Mouse (Mus musculus): ENCODE results near the gene Abcb1a. TPM values are rescaled to one million over a fixed set of nuclear protein-coding genes. Genes with fewer than 3 reads are reported as not detected.
"Not testable (repeated sequence)": the region's sequence is repeated elsewhere in the genome, so short reads cannot be mapped to it uniquely, and the experiment has no call there.

Gene Abcb1a
- total RNA-seq, 1 experiment: 37.3 TPM

DNA sequence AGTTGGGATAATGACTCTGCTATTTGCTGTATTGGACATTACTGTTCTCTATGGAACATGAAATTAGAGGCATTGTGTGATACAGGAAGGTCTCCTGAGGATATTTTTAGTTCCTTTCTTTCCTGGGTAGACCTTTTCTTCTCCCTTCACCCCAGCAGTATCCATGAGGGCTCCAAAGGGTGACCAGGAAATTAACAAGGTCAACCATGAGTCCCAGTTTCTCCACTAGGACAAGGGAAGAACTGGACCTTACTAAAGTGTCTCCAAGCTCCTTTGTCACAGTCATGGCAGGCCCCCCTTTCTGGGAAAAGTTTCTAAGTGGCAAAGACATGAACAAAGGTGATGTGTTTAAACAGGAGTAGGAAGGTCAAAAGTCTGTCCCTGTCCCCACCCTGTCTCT, 72.8 kb downstream of the Abcb1a start:
- Histone ChIP-seq H3K9me3 (ENCODE audit: control insufficient read depth, insufficient read depth, low read depth, low read length) (no peaks in the 10 kb centered on the region), H3K36me3 (ENCODE audit: control insufficient read depth, insufficient read depth, low read length, poor library complexity, severe bottlenecking) (no peaks in the 10 kb centered on the region; the same call in 1 of the 2 replicates), H3K4me3 (ENCODE audit: insufficient read depth in 1 of 2, low read depth in 1 of 2, low read length in 2 of 2, poor library complexity in 1 of 2, severe bottlenecking in 1 of 2) (no peak overlapping the region), H3K4me1 (ENCODE audit: control insufficient read depth in 2 of 2, insufficient read depth in 2 of 2, low read length in 2 of 2, poor library complexity in 1 of 2) (peaks cover 12% of the 10 kb centered on the region in 2 experiments), H3K27ac (ENCODE audit: insufficient read depth, low read depth, low read length, poor library complexity, severe bottlenecking) (peak overlapping the region; percentile 60; the same call in 1 of the 2 replicates), H3K9ac (ENCODE audit: insufficient read depth, low read depth, low read length, poor library complexity, severe bottlenecking) (no peak overlapping the region)
- DNase-seq (ENCODE audit: low read depth, low spot score): no peak
- TF ChIP-seq ZC3H11A (IDR thresholded peaks at IDR 0.05; ENCODE audit: borderline replicate concordance, low read depth, low read length): no peak
- TF ChIP-seq CHD2 (IDR thresholded peaks at IDR 0.05; ENCODE audit: low read depth, low read length): no peak
- TF ChIP-seq HCFC1 (IDR thresholded peaks at IDR 0.05; ENCODE audit: borderline replicate concordance, insufficient read depth, low read length): no peak
- no peak for TF ChIP-seq MAFK (IDR thresholded peaks at IDR 0.05; ENCODE audit: insufficient read depth, low read depth, low read length)
- TF ChIP-seq ZNF384 (IDR thresholded peaks at IDR 0.05; ENCODE audit: low read depth, low read length): no peak
- in situ Hi-C loops (cut with MboI; ENCODE audit: low sequenced_read_pairs in 2 of 2, unreplicated experiment in 2 of 2): no loop called here

DNA sequence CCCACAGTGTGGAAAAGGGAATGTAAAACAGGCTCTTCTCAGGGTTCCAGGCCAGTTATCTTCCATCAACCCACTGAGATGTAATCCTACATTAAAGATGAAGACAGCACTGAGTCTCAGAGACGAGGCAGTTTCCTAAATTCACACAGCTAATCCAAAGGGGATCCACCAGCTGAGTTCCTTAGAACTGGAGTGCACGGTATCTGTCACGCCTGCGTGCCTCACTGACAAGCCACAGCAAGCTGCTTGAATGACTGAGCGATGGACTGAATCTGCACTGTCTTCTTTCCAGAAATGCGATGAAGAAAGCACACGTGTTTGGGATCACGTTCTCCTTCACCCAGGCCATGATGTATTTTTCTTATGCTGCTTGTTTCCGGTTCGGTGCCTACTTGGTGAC, 73.4 kb downstream of the Abcb1a start:
- 0 out of 2 replicates have a peak overlapping the region, but pooled peaks have one; percentile 3 for H3K27ac ChIP-seq (ENCODE audit: insufficient read depth, low read depth, low read length, poor library complexity, severe bottlenecking)
- DNase-seq (ENCODE audit: low read depth, low spot score); H3K4me3 ChIP-seq (ENCODE audit: insufficient read depth in 1 of 2, low read depth in 1 of 2, low read length in 2 of 2, poor library complexity in 1 of 2, severe bottlenecking in 1 of 2); H3K36me3 ChIP-seq (ENCODE audit: control insufficient read depth, insufficient read depth, low read length, poor library complexity, severe bottlenecking); H3K9me3 ChIP-seq (ENCODE audit: control insufficient read depth, insufficient read depth, low read depth, low read length); in situ Hi-C loops (cut with MboI; ENCODE audit: low sequenced_read_pairs in 2 of 2, unreplicated experiment in 2 of 2); H3K9ac ChIP-seq (ENCODE audit: insufficient read depth, low read depth, low read length, poor library complexity, severe bottlenecking): not testable (repeated sequence)
- H3K4me1 ChIP-seq (ENCODE audit: control insufficient read depth in 2 of 2, insufficient read depth in 2 of 2, low read length in 2 of 2, poor library complexity in 1 of 2): peaks cover 10 to 11% of the 10 kb centered on the region in 2 experiments

DNA sequence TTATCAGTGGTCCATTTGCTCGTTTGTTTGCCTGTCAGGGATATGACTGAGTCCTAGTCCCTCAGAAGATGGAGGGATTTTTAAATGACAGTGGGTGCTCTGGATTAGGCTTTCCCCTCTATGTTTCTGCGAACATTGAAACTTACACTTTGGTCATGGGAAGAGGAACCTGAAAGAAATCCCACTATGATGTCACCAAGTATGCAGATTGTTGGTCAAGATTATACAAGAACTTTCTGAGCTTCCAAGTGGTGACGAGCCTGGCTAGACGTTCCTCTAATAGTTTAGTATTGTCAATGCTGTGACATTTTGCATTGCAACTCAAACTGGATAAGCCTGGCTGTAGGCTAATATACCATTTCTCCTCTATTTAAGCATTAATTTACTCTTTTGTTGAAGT, 76.5 kb downstream of the Abcb1a start:
- Histone ChIP-seq H3K4me3 (ENCODE audit: insufficient read depth in 1 of 2, low read depth in 1 of 2, low read length in 2 of 2, poor library complexity in 1 of 2, severe bottlenecking in 1 of 2) (no peak overlapping the region), H3K9ac (ENCODE audit: insufficient read depth, low read depth, low read length, poor library complexity, severe bottlenecking) (no peak overlapping the region), H3K9me3 (ENCODE audit: control insufficient read depth, insufficient read depth, low read depth, low read length) (no peaks in the 10 kb centered on the region), H3K27ac (ENCODE audit: insufficient read depth, low read depth, low read length, poor library complexity, severe bottlenecking) (no peak overlapping the region), H3K36me3 (ENCODE audit: control insufficient read depth, insufficient read depth, low read length, poor library complexity, severe bottlenecking) (no peaks in the 10 kb centered on the region; the same call in none of the 2 replicates), H3K4me1 (ENCODE audit: control insufficient read depth in 2 of 2, insufficient read depth in 2 of 2, low read length in 2 of 2, poor library complexity in 1 of 2) (peaks cover 3 to 10% of the 10 kb centered on the region in 2 experiments; a peak in 3 of 4 replicates)
- TF ChIP-seq HCFC1 (IDR thresholded peaks at IDR 0.05; ENCODE audit: borderline replicate concordance, insufficient read depth, low read length) (no peak), CHD2 (IDR thresholded peaks at IDR 0.05; ENCODE audit: low read depth, low read length) (no peak), ZNF384 (IDR thresholded peaks at IDR 0.05; ENCODE audit: low read depth, low read length) (no peak), MAFK (IDR thresholded peaks at IDR 0.05; ENCODE audit: insufficient read depth, low read depth, low read length) (no peak), ZC3H11A (IDR thresholded peaks at IDR 0.05; ENCODE audit: borderline replicate concordance, low read depth, low read length) (no peak)
- DNase-seq (ENCODE audit: low read depth, low spot score): no peak
- in situ Hi-C loops (cut with MboI; ENCODE audit: low sequenced_read_pairs in 2 of 2, unreplicated experiment in 2 of 2): no loop called here

DNA sequence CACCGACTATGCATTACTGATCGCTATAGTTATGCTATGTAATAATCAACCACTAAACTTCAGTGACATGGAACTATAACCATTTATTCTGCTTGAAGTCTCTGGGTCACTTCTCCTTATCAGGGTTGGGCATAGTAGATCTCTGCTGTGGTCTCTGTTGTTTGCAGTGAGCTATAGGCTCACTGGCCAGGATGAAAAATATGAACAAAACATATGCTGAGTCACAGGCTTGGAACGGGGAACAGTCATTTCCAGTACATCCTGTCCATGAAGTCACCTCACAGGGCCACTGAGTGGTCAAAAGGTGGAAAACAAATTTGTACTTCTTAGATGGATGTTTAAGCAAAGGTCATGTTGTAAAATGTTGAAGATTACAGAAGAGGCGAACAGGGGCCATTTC, 77.2 kb downstream of the Abcb1a start:
- no peak overlapping the region for H3K9ac ChIP-seq (ENCODE audit: insufficient read depth, low read depth, low read length, poor library complexity, severe bottlenecking)
- H3K4me3 ChIP-seq (ENCODE audit: insufficient read depth in 1 of 2, low read depth in 1 of 2, low read length in 2 of 2, poor library complexity in 1 of 2, severe bottlenecking in 1 of 2): no peak overlapping the region
- no peaks in the 10 kb centered on the region; the same call in none of the 2 replicates for H3K36me3 ChIP-seq (ENCODE audit: control insufficient read depth, insufficient read depth, low read length, poor library complexity, severe bottlenecking)
- no peaks in the 10 kb centered on the region for H3K9me3 ChIP-seq (ENCODE audit: control insufficient read depth, insufficient read depth, low read depth, low read length)
- DNase-seq (ENCODE audit: low read depth, low spot score): no peak
- in situ Hi-C loops (cut with MboI; ENCODE audit: low sequenced_read_pairs in 2 of 2, unreplicated experiment in 2 of 2): no loop called here
- no peak overlapping the region for H3K27ac ChIP-seq (ENCODE audit: insufficient read depth, low read depth, low read length, poor library complexity, severe bottlenecking)
- TF ChIP-seq MAFK (IDR thresholded peaks at IDR 0.05; ENCODE audit: insufficient read depth, low read depth, low read length) (no peak), CHD2 (IDR thresholded peaks at IDR 0.05; ENCODE audit: low read depth, low read length) (no peak), ZNF384 (IDR thresholded peaks at IDR 0.05; ENCODE audit: low read depth, low read length) (no peak), ZC3H11A (IDR thresholded peaks at IDR 0.05; ENCODE audit: borderline replicate concordance, low read depth, low read length) (no peak), HCFC1 (IDR thresholded peaks at IDR 0.05; ENCODE audit: borderline replicate concordance, insufficient read depth, low read length) (no peak)
- peaks cover 3 to 7% of the 10 kb centered on the region in 2 experiments; a peak in 3 of 4 replicates for H3K4me1 ChIP-seq (ENCODE audit: control insufficient read depth in 2 of 2, insufficient read depth in 2 of 2, low read length in 2 of 2, poor library complexity in 1 of 2)

DNA sequence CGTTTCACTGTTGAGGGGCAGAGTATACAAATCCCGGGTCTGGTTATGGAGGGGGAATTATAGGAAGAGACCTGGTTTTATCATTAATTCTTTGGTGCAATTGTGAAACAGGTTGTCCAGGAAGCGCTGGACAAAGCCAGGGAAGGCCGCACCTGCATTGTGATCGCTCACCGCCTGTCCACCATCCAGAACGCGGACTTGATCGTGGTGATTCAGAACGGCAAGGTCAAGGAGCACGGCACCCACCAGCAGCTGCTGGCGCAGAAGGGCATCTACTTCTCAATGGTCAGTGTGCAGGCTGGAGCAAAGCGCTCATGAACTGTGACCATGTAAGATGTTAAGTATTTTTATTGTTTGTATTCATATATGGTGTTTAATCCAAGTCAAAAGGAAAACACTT, 87.4 kb downstream of the Abcb1a start:
- H3K4me3 ChIP-seq (ENCODE audit: insufficient read depth in 1 of 2, low read depth in 1 of 2, low read length in 2 of 2, poor library complexity in 1 of 2, severe bottlenecking in 1 of 2); H3K9ac ChIP-seq (ENCODE audit: insufficient read depth, low read depth, low read length, poor library complexity, severe bottlenecking); DNase-seq (ENCODE audit: low read depth, low spot score); H3K27ac ChIP-seq (ENCODE audit: insufficient read depth, low read depth, low read length, poor library complexity, severe bottlenecking); H3K4me1 ChIP-seq (ENCODE audit: control insufficient read depth in 2 of 2, insufficient read depth in 2 of 2, low read length in 2 of 2, poor library complexity in 1 of 2); H3K9me3 ChIP-seq (ENCODE audit: control insufficient read depth, insufficient read depth, low read depth, low read length); in situ Hi-C loops (cut with MboI; ENCODE audit: low sequenced_read_pairs in 2 of 2, unreplicated experiment in 2 of 2); H3K36me3 ChIP-seq (ENCODE audit: control insufficient read depth, insufficient read depth, low read length, poor library complexity, severe bottlenecking): not testable (repeated sequence)

Measured in ES-E14 (cell line).